ENCODE assay signal across 8 mouse cellular contexts in genomic region chr9:54286331-54286987, GRCm38 (mm10). TPM values are rescaled to one million over a fixed set of nuclear protein-coding genes. Genes with fewer than 3 reads are reported as not detected.
DNase-seq lines count a peak whose midpoint lies in the region; ATAC-seq and TF ChIP-seq lines count a peak whose summit lies in the region.

Gene Gldn (plus strand): TSS chr9:54286486.

- ATAC-seq in forebrain, embryonic 13.5 days: peak; percentile 66

- H3K4me2 ChIP-seq in forebrain, embryonic 13.5 days: peak within 1 kb of the TSS; percentile 90

- H3K9me3 ChIP-seq in forebrain, embryonic 13.5 days (replicated peaks): no peaks in the 10 kb centered on the region
- H3K9me3 ChIP-seq in limb, embryonic 10.5 days (replicated peaks): no peaks in the 10 kb centered on the region

- no peak for TF ChIP-seq POLR2A in olfactory bulb, adult 2 months (IDR thresholded peaks at IDR 0.05; ENCODE audit: insufficient read depth, low read depth, low read length)

- peaks cover 12% of the 10 kb centered on the region for H3K4me1 ChIP-seq in forebrain, embryonic 13.5 days
- H3K4me1 ChIP-seq in limb, embryonic 10.5 days: peaks cover 22% of the 10 kb centered on the region
- peaks cover 9% of the 10 kb centered on the region; the same call in 1 of the 2 replicates for H3K4me1 ChIP-seq in olfactory bulb, adult 2 months (ENCODE audit: control insufficient read depth, insufficient read depth, low read length)

- no peak within 1 kb of the TSS for H3K27ac ChIP-seq in forebrain, embryonic 13.5 days
- H3K27ac ChIP-seq in limb, embryonic 10.5 days: peak within 1 kb of the TSS; percentile 80
- H3K27ac ChIP-seq in olfactory bulb, adult 2 months (ENCODE audit: insufficient read depth, low read depth, low read length): no peak within 1 kb of the TSS

- H3K9ac ChIP-seq in forebrain, embryonic 13.5 days: peak within 1 kb of the TSS; percentile 64

- peak; percentile 12 for DNase-seq in kidney, postnatal 10 days
- DNase-seq in kidney, adult 11 months: no peak
- DNase-seq in adrenal gland, adult 2 months: peak; percentile 60
- peak; percentile 65 for DNase-seq in limb, embryonic 10.5 days (ENCODE audit: low spot score)
- DNase-seq in gastrocnemius, postnatal 10 days: no peak
- no peak for DNase-seq in gastrocnemius, postnatal 25 days

- no peaks in the 10 kb centered on the region for H3K36me3 ChIP-seq in forebrain, embryonic 13.5 days (ENCODE audit: poor library complexity, severe bottlenecking)
- no peaks in the 10 kb centered on the region for H3K36me3 ChIP-seq in limb, embryonic 10.5 days

- H3K4me3 ChIP-seq in forebrain, embryonic 13.5 days: peak within 1 kb of the TSS; percentile 47
- H3K4me3 ChIP-seq in limb, embryonic 10.5 days: peak within 1 kb of the TSS; percentile 56
- H3K4me3 ChIP-seq in olfactory bulb, adult 2 months (ENCODE audit: insufficient read depth, low read depth, low read length): peak within 1 kb of the TSS; percentile 52

- WGBS in forebrain, embryonic 13.5 days: 2% methylated on average over 61 of the region's 61 CpGs
- 3% methylated on average over 53 of the region's 61 CpGs for WGBS in limb, embryonic 10.5 days
- 3% methylated on average over 61 of the region's 61 CpGs for WGBS in olfactory bulb, adult 2 months

- no peak for TF ChIP-seq CTCF in olfactory bulb, adult 2 months (IDR thresholded peaks at IDR 0.05; ENCODE audit: insufficient read depth, low read depth, low read length)

- peaks cover 17% of the 10 kb centered on the region for H3K27me3 ChIP-seq in forebrain, embryonic 13.5 days
- peaks cover 36% of the 10 kb centered on the region for H3K27me3 ChIP-seq in limb, embryonic 10.5 days (ENCODE audit: low read depth, poor library complexity, severe bottlenecking)

RNA-seq across cellular contexts. Expression of gene Gldn, which starts in this region (rescaled TPM):
- total RNA-seq in adrenal gland, adult 2 months (2021): 1 to 10 TPM; 5.5 to 7.5 TPM
- polyA plus RNA-seq in adrenal gland, adult 2 months (2012; rRNA removed): 0.88 and 1.1 TPM in 2 replicates
- polyA plus RNA-seq in forebrain, embryonic 13.5 days (2015; fragmentation: Nextera tagmentation; extraction: Ambion mirVana): 0.19 TPM in 2 replicates
- 0.30 and 0.35 TPM in 2 replicates for polyA plus RNA-seq in limb, embryonic 10.5 days (2016; fragmentation: Nextera tagmentation; extraction: Ambion mirVana)
- not detected in 2 replicates for polyA plus RNA-seq in olfactory bulb, adult 2 months (2012; ENCODE audit: insufficient read depth, insufficient read length, low replicate concordance, missing spikeins)
- 1 to 10 TPM; 3.3 to 4.2 TPM for total RNA-seq in gastrocnemius, postnatal 10 days (2021)
- total RNA-seq in gastrocnemius, postnatal 25 days (2021): under 1 TPM; 0.67 to 0.95 TPM

Comparison
In these comparisons a context has a peak if more than half of its experiments do, and no peak if none do; other contexts are left out.
1. DNase-seq: peak in kidney, postnatal 10 days (single experiment) and adrenal gland, adult 2 months (single experiment); none in kidney, adult 11 months (single experiment), gastrocnemius, postnatal 10 days (single experiment) and gastrocnemius, postnatal 25 days (single experiment).
2. Peak in ATAC-seq, H3K4me3 ChIP-seq, H3K9ac ChIP-seq and H3K4me2 ChIP-seq in forebrain, embryonic 13.5 days; RNA of the gene not detected or under 1 TPM.
3. Peak in DNase-seq, H3K4me3 ChIP-seq and H3K27ac ChIP-seq in limb, embryonic 10.5 days; RNA of the gene not detected or under 1 TPM.
4. Peak in every context shown above with its lines, with median percentiles within 50 percentile points of each other: H3K4me3 ChIP-seq.